Mouse (Mus musculus) brain, embryonic 14.5 days (tissue): ENCODE measurements at regions not wholly inside any gene's neighbourhood (a gene's known extent, or its start where the extent isn't known, plus 50 kb on each side); places are given as distances from the start of the nearest gene placed in this dataset.

Experiments used
- CTCF ChIP-seq: fragments of 200-500 bp; IDR thresholded peaks from 2 replicates; pipeline ENCODE4 v1.5.1; 2012; ENCODE audit warnings: inconsistent platforms, mild to moderate bottlenecking, moderate library complexity, borderline replicate concordance; ENCODE audit not compliant: insufficient read depth, insufficient read length; ENCODE audit errors: extremely low read depth
- POLR2A ChIP-seq: fragments of 200-500 bp; IDR thresholded peaks from 2 replicates; pipeline ENCODE4 v1.6.1; 2012; ENCODE audit warnings: mild to moderate bottlenecking, inconsistent platforms, borderline replicate concordance; ENCODE audit not compliant: poor library complexity, insufficient read depth, insufficient read length, severe bottlenecking; ENCODE audit errors: extremely low read depth

- TF ChIP-seq CTCF (no peak), POLR2A (no peak)
These were observed 181.3 kb upstream of the Rfx3 start for GRCm38 (mm10) chr19:28192248-28192647.
